Mouse (Mus musculus): ENCODE results near the gene Fbxo34.
A peak's percentile ranks its signal among the peaks of the same experiment; 100 is the strongest.
"Not testable (repeated sequence)": the region's sequence is repeated elsewhere in the genome, so short reads cannot be mapped to it uniquely, and the experiment has no call there.

The Fbxo34 gene

DNA sequence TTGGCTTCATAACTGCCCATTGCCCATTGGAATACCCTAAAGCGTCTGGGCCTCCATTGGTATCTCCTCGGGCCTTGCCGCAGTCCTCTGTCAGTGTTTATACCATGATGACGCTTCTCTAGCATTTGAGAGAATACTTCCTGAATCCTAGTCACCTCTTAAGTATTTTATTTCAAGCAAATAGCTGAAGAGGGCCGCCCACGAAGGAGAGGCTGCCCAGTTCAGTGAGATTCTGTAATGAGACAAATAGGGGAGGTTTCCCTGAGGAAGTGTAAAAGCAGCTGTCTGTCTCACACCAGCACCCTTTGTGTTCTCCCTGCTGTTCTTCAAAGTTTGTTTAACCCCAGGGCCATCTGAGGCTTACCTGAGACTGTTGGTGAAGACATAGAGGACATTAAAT, 66.5 kb downstream of the Fbxo34 start:
- DNase-seq (ENCODE audit: low read depth, low spot score): no peak

DNA sequence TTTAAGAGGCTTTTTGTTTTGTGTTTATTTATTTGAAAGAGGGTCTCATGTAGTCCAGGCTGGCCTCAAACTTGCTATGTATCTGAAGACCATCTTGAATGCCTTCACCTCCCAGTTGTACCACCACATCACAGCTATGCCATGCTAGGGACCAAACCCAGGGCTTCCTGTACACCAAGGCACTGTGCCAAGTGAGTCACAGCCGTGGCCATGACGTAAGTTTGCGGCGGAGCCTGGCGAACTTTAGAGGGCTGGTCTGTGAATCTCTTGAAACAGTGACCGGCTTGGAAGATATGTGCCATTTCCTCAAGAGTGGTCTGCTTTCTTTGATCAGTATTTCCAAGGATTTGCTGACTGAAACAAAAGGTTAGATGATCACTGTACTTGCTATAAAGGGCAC, 68.4 kb downstream of the Fbxo34 start:
- DNase-seq (ENCODE audit: low read depth, low spot score): no peak

DNA sequence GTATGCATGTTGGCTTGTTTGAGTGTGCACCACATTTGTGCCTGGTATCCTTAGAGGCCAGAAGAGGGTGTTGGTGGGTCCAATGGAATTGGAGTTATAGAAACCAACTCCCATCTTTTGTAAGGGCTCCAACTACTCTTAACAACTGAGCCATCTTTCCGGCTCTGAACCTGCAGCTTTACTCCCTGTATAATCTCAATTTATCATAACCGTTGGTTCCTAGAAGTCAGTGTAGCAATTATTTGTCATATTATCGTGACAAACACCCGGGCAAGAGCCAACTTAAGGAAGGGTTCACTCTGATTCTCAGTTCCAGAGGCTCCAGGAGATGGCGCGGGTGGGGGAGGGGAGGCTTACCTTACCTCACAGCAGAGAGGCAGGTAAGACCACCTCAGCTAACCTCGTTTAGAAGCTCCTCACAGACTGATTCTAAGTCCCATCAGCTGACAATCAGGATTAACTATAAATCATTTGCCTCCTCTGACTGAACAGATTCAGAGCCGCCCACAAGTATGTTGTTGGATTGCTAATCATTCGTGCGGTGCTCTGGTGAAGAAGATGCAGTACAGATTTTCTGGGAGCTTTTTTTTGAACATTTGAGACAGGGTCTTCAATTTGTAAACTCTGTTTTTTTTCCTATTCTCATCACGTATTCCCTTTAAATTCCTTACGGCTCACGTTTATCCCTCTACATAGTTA, 70.7 kb downstream of the Fbxo34 start:
- DNase-seq (ENCODE audit: low read depth, low spot score): no peak

DNA sequence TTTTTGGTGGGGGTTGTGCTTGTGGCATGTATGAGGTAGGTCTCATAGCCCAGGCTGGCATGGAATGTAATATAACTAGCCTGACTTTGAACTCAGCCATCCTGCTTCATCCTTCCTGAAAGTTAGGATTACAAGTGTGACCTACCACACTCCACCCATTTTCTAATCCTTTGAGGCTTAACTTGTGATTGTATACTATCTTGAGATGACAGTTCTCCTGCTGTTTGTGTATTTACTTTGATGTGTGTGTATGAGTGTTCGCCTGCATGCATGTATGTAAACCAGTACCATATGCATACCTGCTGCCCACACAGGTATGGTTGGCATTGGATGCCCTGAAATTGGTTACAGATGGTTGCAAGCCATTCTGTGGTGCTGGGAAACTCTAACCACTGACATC, 71.4 kb downstream of the Fbxo34 start:
- no peak for DNase-seq (ENCODE audit: low read depth, low spot score)

DNA sequence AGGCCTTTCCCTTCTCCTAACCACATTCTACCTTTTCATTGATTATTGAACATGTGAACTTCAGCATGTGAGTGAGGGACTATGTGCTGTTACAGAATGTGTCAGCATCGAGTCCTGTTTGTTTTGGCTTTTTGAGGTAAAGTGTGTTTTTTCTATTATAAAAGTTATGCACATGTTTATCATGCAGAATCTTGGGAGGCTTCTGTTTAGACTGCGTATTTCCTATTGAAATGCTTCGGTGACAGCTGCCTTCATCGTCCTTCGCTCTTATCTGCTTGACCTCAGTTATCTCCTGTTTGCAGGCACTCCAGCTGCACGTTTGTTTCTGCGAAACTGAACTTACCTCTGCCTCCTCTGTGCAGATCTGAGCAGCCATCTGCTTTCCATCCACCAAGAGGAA, 72.1 kb downstream of the Fbxo34 start:
- DNase-seq (ENCODE audit: low read depth, low spot score): no peak

DNA sequence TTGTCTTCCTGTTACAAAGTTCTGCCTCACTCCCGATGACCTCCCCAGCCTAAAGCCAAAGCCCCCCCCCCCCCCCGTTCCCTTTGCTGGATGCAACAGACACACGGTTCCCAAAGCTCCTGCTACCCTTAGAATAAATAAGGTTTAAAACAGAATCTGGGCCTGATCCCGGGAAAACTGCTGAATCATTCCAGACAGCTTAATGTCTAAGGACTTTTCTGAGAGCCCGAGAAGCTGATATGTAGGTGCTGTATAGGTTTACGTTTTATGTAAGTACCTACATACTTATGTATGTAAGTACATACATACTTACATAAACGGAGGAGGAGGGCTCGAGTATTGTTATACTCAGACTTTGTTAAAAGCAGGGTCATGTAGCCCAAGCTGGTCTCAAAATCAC, 75.2 kb downstream of the Fbxo34 start:
- DNase-seq (ENCODE audit: low read depth, low spot score): peak; percentile 51

DNA sequence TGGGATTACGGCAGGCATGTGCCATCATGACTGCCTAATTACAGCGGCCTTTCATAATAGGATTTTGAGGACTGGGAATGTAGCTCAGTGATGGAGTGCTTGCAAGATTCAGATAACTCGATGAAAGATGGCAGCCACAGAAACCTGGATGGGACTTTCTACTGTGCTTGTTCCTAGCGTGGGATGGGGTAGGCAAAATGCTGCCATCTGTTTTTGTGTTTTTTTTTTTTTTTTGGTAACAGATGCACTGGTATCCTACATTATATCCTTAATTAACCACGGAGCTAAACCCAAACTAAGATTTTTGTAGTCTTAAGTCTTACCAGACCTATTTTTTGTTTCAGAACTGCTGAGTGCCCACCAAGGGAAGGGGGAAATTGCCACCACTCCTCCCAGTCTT, 75.6 kb downstream of the Fbxo34 start:
- DNase-seq (ENCODE audit: low read depth, low spot score): peak; percentile 75

DNA sequence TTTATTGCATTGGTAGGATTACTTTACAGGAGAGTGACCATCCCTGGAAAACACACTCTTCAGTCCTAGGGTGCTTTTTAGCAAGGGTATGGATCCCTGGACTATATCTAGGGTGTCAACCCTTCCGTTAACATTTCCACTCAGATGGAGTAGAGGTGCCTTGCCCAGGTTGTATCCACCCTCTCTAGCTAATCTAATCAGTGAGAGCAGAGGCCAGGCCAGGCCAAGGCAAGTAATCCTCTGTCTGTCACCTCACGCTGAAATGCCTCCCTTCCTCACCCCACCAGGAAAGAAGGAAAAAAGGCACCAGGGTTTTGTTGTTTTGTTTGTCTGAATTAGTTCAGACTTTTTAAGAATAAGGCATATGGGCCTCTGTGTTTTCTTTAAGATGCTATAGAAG, 77.6 kb downstream of the Fbxo34 start:
- DNase-seq (ENCODE audit: low read depth, low spot score): no peak

DNA sequence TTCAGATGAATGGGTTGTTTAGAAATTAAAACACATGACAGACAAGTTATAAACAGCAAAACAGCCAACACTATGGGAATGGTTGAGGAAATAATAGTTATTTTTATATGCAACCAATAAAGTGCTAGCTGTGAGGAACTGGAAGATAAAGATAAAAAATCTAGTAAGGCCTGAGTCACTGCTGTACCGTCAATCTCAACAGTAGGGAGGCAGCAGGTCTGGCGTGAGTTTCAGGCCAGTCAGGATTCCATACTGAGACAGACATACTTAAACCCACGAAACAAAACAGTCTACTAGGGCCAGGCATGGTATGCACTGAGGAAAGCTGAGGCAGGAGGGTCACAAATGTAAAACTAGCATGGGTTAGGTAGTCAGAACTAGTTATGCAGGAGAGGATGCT, 78.1 kb downstream of the Fbxo34 start:
- no peak for DNase-seq (ENCODE audit: low read depth, low spot score)

DNA sequence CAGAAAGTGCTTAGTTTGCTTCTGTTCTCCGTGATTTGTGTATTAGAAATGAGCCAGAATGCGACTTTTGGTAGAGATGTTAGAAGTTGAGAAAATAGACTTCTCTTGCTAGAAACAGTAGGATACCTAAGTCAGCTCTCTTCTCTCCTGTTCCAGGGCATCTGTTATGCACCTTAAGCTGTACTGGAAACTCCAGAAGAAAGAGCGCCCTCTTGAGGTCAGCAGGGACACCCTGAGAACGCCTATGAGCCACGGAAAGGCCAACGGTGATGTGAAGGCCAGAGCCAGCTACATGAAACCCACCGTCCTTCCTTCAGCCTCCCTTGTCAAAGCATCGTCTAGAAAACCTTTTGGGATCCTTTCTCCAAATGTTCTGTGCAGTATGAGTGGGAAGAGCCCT, 78.8 kb downstream of the Fbxo34 start:
- peak; percentile 91 for DNase-seq (ENCODE audit: low read depth, low spot score)

DNA sequence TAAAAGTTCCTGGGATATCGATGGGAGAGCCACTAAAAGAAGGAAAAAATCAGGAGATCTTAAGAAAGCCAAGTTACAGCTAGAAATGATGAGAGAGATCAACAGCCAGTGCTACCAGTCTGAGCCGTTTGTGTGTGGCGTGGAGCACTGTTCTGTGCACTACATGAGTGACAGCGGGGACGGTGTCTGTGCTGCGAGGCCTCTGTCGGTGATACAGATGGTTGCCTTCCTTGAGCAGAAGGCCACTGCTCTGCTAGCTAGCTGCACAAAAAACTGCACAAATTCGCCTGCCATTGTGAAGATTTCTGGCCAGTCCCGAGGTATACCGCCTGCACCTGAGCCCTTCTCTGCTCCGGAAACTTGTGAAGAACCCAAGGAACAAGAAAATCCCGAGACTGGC, 79.4 kb downstream of the Fbxo34 start:
- not testable (repeated sequence) for DNase-seq (ENCODE audit: low read depth, low spot score)

DNA sequence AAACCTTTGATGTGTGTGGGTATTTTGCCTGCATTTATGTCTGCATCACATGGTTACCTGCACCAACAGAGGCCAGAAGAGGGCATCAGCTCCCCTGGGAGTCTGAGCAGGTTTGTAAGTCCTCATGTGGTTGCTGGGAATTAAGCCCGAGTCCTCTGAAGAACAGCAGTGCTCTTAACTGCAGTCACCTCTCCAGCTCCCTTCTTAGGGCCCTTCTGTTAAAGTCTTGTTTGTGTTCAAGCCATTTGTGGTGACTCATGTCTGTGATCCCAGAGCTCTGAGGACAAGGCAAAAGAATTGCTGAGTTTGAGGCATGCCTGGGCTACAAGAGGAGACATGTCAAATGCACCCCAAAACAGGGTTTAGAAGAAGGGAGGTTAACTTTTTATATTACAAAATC, 82.3 kb downstream of the Fbxo34 start:
- no peak for DNase-seq (ENCODE audit: low read depth, low spot score)

DNA sequence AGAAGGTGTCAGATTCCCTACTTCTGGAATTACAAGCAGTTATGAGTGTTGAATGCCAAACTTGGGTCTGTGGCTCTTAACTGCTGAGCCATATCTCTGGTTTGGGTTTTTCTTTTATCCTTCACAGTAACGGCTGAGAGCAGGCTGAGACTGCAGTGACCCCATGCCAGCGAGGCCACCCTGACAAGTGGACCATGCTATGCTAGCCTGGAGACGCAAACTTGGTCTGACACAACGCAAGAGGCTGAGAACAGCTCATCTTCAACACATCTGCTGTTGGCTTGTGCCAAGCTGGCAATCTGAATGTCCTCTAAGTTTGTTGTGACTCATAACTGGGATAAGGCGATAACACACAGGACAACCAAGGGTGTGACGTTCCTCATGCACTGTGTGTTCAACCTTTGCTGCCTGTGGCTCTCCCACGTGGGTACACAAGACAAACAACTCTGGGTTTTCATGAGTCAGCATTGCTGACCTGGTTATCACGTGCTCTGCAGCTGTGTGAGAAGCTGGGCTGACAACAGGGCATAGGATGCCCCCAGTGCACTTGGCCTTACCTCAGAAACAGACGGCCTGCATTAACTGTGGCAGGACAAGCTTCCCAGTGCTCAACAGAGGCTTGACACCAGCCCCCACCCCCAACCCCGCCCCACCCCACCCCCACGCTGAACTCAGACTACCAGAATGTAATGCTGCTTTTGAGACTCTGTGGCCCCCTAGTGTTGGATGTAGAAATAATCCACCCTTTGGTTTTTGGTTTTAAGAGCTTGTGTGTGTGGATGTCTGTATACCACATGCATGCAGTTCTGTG, 83.3 kb downstream of the Fbxo34 start:
- DNase-seq (ENCODE audit: low read depth, low spot score): peak; percentile 82

DNA sequence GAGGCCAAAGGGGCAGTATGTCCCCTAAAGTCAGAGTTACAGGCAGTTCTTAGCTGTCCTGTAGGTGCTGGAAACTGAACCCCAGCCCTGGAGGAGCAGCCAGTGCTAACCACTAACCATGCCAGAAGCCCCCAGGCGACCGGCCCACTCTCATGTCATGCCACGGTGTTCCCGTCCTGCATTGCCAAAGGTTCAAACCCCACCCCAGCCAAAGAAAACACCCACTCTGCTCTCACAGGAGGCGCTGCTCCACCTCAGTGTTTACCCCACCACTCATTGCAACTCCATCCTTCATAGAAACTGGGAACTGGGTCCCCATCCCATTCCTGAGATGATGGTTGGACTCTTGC, 83.9 kb downstream of the Fbxo34 start:
- DNase-seq (ENCODE audit: low read depth, low spot score): no peak

DNA sequence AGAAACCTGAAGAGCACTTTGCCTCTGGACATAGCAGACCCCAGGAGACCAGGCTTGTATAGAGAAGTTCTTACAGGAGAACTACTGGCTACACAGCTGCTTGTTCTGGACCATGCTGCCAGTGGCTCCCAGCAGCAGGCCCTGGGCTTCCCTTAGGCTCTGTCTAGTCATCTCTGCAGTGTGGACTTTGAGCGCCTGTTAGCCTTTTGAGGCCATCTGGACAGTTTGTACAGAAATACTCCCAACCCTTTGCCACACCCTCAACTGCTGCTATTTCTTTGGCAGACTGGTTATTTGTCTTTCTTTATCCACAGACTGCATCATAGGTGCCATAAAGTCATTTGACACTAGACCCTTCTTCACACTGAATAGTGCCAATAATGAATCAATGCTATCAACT, 84.9 kb downstream of the Fbxo34 start:
- no peak for DNase-seq (ENCODE audit: low read depth, low spot score)

DNA sequence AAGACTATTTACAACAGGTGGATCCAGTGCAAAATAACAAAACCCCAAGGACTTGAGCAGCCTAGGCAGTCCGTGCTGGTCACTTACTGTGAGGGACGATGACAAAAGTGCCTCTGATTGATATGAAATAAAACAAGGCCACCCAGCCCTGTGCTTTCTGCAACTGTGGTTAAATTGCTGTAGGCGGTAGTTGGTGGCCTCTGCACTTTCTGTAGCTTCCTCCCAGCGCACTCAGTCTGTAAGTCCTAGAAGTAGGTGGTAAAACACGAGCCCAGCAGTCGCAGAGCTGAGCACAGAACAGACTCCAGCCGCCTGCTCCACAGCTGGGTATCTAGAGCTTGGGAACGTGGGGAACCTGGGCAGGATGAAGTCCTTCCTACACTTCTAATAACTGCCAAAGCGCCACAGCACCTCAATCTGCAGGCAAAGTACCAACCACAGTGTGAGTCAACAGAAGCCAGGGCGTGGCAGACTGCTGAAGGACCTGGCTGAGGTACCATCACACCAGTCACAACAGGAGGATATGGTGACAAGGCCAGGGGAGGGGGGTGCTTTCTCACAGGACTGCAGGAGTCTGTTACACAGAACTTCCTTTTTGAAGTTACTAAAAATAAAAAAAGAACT, 91.2 kb downstream of the Fbxo34 start:
- no peak for DNase-seq (ENCODE audit: low read depth, low spot score)

DNA sequence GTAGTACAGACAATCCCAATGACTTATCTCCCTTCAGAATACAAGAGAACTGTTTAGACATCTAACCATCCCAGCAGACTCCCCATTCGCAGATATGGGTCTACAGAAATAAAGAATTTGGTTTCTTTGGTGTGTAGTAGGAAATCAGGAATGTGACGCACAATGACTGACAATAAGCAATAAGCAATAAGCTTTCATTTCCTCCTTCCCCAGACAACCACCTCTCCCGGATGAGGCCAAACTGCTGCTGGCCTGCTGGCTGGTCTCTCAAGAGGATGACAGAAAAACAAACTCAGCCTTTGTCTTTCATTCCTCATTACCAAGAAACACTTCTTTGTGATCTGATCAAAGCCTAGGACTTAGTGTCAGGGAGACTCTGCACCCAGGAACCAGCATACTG, 92.1 kb downstream of the Fbxo34 start:
- no peak for DNase-seq (ENCODE audit: low read depth, low spot score)

DNA sequence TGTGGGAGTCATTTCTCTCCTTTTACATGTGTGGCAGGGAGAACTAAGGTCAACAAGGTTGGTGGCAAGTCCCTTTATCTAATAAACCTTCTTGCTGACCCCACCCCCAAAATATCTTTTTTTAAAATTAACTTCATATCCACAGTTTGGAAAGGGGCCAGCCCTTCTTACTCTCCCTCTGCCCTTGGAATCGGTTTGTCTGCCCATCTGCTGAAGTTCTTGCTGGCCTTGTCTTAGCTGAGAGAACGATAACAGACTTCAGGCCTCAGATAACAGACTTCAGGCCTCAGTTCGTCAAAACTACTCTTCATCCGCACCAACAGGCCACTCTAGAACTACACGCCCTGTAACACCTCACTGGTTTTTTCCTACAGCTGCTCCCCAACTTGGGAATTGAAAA, 94.1 kb downstream of the Fbxo34 start:
- DNase-seq (ENCODE audit: low read depth, low spot score): no peak

DNA sequence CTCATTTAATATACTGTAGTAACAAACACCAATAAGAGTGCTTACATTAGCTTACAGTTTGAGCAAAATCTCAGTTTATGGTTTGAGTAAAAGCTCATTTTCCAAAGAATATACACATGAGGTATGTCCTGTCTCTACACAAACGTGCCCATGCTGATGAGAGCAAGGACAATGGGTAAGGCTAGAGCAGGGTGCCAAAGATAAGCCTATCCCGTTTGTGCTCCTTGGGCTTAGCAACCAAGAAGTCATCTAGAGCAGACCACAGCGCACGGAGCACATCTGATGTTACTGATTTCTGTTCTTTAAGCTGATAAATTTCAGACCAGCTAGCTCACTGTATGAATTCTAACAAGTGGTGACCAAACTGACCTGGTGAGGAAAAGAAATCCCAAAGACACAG, 94.7 kb downstream of the Fbxo34 start:
- no peak for DNase-seq (ENCODE audit: low read depth, low spot score)

DNA sequence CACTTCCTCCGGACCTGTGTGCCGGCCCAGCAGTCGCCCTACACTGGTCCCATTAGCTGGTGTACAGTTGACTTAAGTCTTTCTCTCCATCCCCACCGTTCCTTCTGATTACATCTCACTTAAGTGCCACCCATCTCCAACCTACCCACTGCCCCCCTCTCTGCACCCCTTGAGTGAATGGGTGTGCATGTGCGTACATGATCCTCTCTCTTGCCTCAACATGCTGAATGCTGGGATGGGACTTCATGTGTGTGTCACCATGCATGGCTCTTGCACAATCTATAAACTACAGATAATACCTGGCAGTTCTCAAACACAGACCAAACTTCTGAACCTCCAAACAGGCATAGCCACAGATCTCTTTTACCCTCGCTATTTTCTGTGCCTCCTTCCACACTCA, 101.4 kb downstream of the Fbxo34 start:
- no peak for DNase-seq (ENCODE audit: low read depth, low spot score)

DNA sequence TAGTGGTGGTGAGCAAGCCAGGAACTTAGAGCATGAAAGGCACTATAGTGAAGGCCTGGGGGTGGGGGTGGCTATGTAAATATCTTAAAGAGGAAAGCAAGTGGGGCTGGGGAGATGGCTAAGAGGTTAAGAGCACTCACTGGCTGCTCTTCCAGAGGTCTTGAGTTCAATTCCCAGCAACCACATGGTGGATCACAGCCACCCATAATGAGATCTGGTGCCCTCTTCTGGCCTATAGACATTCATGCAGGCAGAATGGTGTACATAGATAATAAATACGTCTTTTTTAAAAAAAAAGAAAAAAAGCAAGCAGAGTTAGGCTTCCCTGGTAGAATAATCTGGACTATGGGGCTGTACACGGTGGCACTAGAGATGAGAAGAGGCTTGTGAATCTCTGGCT, 103.2 kb downstream of the Fbxo34 start:
- DNase-seq (ENCODE audit: low read depth, low spot score): no peak

DNA sequence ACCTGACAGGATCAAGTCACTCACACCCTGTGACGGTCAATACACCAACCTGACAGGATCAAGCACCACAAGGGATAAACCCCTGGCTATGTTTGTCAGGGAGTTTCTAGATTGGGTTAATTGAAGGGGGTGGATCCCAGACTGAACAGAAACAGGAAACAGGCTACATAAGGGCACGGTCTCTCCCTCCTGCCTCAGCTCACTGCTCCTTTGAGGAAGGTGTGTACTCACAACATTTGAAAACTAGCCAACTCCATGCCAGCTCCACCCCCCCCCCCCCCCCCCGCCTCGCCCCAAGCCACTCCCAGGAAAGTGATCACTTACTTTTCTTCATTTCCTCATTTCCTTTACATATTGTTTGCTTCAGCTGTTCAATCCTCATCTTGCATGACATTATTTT, 104.0 kb downstream of the Fbxo34 start:
- no peak for DNase-seq (ENCODE audit: low read depth, low spot score)

DNA sequence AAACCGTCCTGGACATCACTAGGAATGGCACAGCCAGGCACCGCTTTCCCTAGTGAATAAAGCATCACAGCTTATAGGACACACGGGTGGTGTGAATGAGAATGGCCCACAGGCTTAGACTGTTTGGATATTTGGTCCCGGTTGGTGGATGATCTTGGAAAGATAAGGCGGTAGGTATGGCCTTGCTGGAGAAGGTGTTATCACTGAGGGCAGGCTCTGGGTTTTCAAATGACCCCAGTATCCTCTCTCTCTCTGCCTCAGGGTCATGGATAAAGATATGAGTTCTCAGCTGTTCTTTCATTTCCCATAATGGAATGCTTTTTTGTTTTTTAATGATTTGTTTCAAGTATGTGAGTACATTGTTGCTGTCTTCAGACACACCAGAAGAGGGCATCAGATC, 105.0 kb downstream of the Fbxo34 start:
- DNase-seq (ENCODE audit: low read depth, low spot score): no peak
